Mouse (Mus musculus): ENCODE measurements around the gene Gm5678. TPM values are rescaled to one million over a fixed set of nuclear protein-coding genes. Genes with fewer than 3 reads are reported as not detected.

Gene Gm5678
- polyA plus RNA-seq, 1 experiment from 2014 or later = not detected

Other genes with a start within 250 kb of the Gm5678 start
- gene Setd4, start 24.0 kb upstream of the Gm5678 start, polyA plus RNA-seq (2014; fragmentation: Nextera tagmentation; extraction: Ambion mirVana) = 4.0 and 6.0 TPM in 2 replicates
- 56.2 and 60.9 TPM in 2 replicates for gene Cbr1, start 22.2 kb upstream of the Gm5678 start, polyA plus RNA-seq (2014; fragmentation: Nextera tagmentation; extraction: Ambion mirVana)
- gene Cbr3, start 55.1 kb downstream of the Gm5678 start, polyA plus RNA-seq (2014; fragmentation: Nextera tagmentation; extraction: Ambion mirVana) = 0.40 and 0.77 TPM in 2 replicates
- 8.1 and 8.2 TPM in 2 replicates for gene Dop1b, start 83.8 kb downstream of the Gm5678 start, polyA plus RNA-seq (2014; fragmentation: Nextera tagmentation; extraction: Ambion mirVana)
- gene Morc3, start 204.0 kb downstream of the Gm5678 start, polyA plus RNA-seq (2014; fragmentation: Nextera tagmentation; extraction: Ambion mirVana) = 23.8 and 27.2 TPM in 2 replicates